Mouse (Mus musculus) thymus, postnatal 14 days (tissue): ENCODE data around the gene Neb.

Experiments used
- DNase-seq: peaks from one replicate; pipeline ENCODE4 v3.0.0; 2021

Neb gene

GRCm38 (mm10) chr2:52303405-52303804, 74.9 kb downstream of the Neb start:
- no peak for DNase-seq

GRCm38 (mm10) chr2:52297969-52298368, 80.3 kb downstream of the Neb start:
- no peak for DNase-seq

- no peak for DNase-seq
These were observed 81.5 kb downstream of the Neb start for GRCm38 (mm10) chr2:52296779-52297178.

GRCm38 (mm10) chr2:52287436-52287835, 90.8 kb downstream of the Neb start:
- DNase-seq: no peak

- DNase-seq: no peak
These were observed 91.9 kb downstream of the Neb start for GRCm38 (mm10) chr2:52286421-52286820.

- DNase-seq: no peak
These were observed 106.1 kb downstream of the Neb start for GRCm38 (mm10) chr2:52272146-52272545.

- DNase-seq: no peak
These were observed 107.4 kb downstream of the Neb start for GRCm38 (mm10) chr2:52270911-52271310.

- peak; percentile 15 for DNase-seq
These were observed 116.1 kb downstream of the Neb start for GRCm38 (mm10) chr2:52262149-52262548.

- DNase-seq: no peak
These were observed 126.2 kb downstream of the Neb start for GRCm38 (mm10) chr2:52252037-52252436.

- no peak for DNase-seq
These were observed 129.9 kb downstream of the Neb start for GRCm38 (mm10) chr2:52248316-52248826.

- DNase-seq: no peak
These were observed 133.2 kb downstream of the Neb start for GRCm38 (mm10) chr2:52245091-52245490.

- DNase-seq: no peak
These were observed 135.6 kb downstream of the Neb start for GRCm38 (mm10) chr2:52242691-52243090.

GRCm38 (mm10) chr2:52237892-52238291, 140.4 kb downstream of the Neb start:
- no peak for DNase-seq

GRCm38 (mm10) chr2:52227584-52227983, 150.7 kb downstream of the Neb start:
- DNase-seq: no peak

- no peak for DNase-seq
These were observed 153.9 kb downstream of the Neb start for GRCm38 (mm10) chr2:52224366-52224765.

GRCm38 (mm10) chr2:52220074-52220473, 158.2 kb downstream of the Neb start:
- peak; percentile 26 for DNase-seq

GRCm38 (mm10) chr2:52215945-52216344, 162.3 kb downstream of the Neb start:
- no peak for DNase-seq

GRCm38 (mm10) chr2:52212561-52212961, 165.7 kb downstream of the Neb start:
- no peak for DNase-seq

GRCm38 (mm10) chr2:52211358-52211899, 166.8 kb downstream of the Neb start:
- no peak for DNase-seq

- DNase-seq: no peak
These were observed 167.6 kb downstream of the Neb start for GRCm38 (mm10) chr2:52210685-52211084.

GRCm38 (mm10) chr2:52204992-52205391, 173.3 kb downstream of the Neb start:
- no peak for DNase-seq

GRCm38 (mm10) chr2:52193629-52194028, 184.6 kb downstream of the Neb start:
- DNase-seq: no peak

GRCm38 (mm10) chr2:52179678-52180077, 198.6 kb downstream of the Neb start:
- no peak for DNase-seq

- no peak for DNase-seq
These were observed 200.5 kb downstream of the Neb start for GRCm38 (mm10) chr2:52177726-52178125.

GRCm38 (mm10) chr2:52177184-52177583, 201.1 kb downstream of the Neb start:
- DNase-seq: no peak
